8 mouse cellular contexts compared by ENCODE assay signal in the genomic region with DNA sequence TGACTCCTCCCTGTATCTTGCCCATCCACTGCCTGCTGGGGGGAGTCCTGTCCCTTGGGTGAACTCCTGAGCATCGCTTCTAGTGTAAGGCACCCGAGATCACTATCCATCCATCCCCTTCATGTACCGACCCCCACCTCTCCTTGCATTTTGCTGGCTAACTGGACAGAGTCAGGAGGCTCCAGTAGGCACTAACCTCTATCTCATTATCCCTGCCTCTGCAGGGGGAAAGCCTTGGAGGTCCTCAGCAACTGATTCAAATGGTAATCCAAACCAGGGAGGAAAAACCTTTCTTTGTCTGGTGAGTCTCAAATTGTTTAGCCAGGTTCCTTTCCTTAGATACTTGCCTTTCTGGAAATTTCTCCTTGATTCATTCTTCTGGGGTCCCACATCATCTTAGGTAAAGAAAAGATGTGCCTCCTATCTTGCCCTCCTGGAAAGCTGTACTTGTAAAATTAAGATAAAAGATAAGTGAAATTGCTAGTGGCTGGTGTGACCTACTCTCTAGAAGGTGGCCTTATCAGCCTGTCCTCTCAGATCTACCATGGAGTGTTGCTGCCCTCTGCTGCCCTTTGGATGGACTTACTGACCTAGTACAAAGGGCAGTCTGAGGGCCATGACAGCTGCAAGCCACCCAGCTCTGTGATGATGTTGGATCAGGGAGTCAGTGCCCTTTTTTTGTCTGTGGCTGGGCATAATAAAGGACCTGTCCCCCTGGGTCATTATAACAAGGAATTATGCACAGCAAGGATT. TPM values are rescaled to one million over a fixed set of nuclear protein-coding genes. Genes with fewer than 3 reads are reported as not detected.
DNase-seq lines count a peak whose midpoint lies in the region.

No protein-coding gene starts in this region.

- peak; percentile 48 for DNase-seq in ovary, adult 18-20 months (ENCODE audit: low spot score)
- no peak for DNase-seq in ovary, postnatal 10 days (ENCODE audit: low spot score)
- DNase-seq in cerebellum, adult 9-10 months, result peak; percentile 90
- peak; percentile 60 to 66 for DNase-seq in gastrocnemius, postnatal 36 days
- DNase-seq in kidney, adult 9 months, result peak; percentile 80
- DNase-seq in liver, result peak; percentile 64
- peak; percentile 66 to 79 for DNase-seq in natural killer cell, adult 2 months (ENCODE audit: low spot score in 2 of 2)
- DNase-seq in testis, postnatal 10 days (ENCODE audit: low spot score), result peak; percentile 71

- intact Hi-C loops in gastrocnemius, postnatal 36 days (cut with DNase I), result loop anchor here (1.0 to 10.0 kb wide), 3 partner anchors 164 to 322 kb away; no protein-coding TSS in a partner anchor

RNA-seq across cellular contexts. Expression of gene Csf2, which starts 7.3 kb away (rescaled TPM):
- total RNA-seq in gastrocnemius, postnatal 36 days (2021), result not detected

RNA-seq across cellular contexts. Expression of gene Il3, which starts 10.3 kb away (rescaled TPM):
- total RNA-seq in gastrocnemius, postnatal 36 days (2021), result not detected

RNA-seq across cellular contexts. Expression of gene Acsl6, which starts 46.8 kb away (rescaled TPM):
- 10 to 100 TPM; 20.7 to 21.7 TPM for total RNA-seq in gastrocnemius, postnatal 36 days (2021)
